Mouse (Mus musculus) G1E-ER4 (cell line): ENCODE results near the gene Macf1. TPM values are rescaled to one million over a fixed set of nuclear protein-coding genes. Genes with fewer than 3 reads are reported as not detected.

Source experiments
- GATA1 ChIP-seq: IDR thresholded peaks from one replicate; pipeline ENCODE4 v1.8.0; 2012; ENCODE audit warnings: low read length, inconsistent platforms
- polyA plus RNA-seq: library from polyadenylated mRNA; stranded (reverse); fragments of >175 nt; gene quantifications from 2 replicates; pipeline ENCODE4 v1.2.3, GENCODE M21; 2012

Macf1 gene
- polyA plus RNA-seq, 1 experiment: 55.4 TPM

DNA sequence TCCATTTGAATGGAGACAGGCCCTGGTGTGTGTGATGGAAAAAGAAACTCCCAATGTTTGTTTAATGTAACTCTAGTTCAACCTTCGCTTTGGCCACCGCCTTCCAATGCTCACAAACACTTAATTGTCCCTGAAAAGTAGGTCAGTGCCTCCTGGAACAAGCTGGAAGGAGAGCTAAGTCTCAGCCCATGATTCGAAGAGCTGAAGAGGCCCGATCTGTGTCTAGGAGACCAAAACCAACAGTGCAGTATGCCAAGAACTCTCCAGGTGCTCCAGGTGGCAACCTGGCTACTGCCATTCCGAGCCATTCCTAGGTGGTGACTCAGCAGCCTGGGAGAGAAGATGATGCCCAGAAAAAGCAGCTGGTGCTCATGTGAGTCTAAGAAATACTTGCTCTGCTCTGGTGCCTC, 60.4 kb downstream of the Macf1 start:
- no peak for TF ChIP-seq GATA1

GRCm38 (mm10) chr4:123621732-123622131, 62.4 kb downstream of the Macf1 start:
- no peak for TF ChIP-seq GATA1

GRCm38 (mm10) chr4:123617727-123618389, 66.3 kb downstream of the Macf1 start:
- TF ChIP-seq GATA1: no peak

- TF ChIP-seq GATA1: no peak
Observed at GRCm38 (mm10) chr4:123616971-123617370, 67.2 kb downstream of the Macf1 start.

DNA sequence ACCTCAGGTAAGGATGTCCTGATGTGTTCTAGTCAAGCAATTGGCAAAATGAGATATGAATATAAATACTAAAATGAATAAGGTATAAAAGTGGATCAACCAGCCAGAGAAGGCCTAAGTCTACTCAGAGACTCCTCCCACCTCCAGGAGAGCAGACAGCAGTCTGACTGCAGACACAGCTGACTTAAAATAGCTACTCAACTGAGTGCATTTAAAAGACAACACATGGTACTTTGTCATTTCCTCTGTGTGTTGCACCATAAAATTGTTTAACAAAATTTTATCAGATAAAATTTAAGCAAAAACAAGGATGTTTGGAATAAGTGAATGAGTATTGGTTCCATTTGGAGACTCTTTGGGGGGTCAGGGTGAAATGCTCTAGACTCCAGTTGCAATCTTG, 67.7 kb downstream of the Macf1 start:
- TF ChIP-seq GATA1: no peak

DNA sequence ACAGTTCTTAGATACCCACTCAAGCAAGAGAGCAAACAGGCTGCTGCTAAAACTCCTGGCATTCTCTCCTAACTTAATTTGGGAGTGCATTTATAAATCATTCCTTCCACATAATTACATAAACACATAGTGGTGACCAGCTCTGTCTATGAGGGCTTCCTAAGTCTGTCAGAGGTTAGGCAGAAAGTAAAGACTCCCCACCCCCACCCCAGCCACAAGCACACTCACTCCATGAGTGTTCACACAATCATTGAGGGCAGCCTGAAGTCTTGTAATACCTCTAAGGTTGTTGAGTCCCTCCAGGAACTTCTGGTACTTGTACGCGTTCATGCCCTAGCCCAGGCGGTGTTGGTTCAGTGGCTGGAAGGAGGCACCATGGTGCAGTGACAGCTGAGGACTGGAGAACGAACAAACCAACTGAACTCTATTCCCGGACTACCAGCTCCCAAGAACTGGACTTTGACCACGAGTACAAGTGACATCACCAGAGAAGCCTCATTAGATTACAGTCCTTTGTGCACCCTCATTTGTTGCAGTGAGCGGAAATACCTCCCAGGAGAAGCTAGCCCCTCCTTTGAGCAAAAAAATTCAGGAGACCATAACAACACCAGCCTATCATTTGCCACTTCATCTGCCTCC, 70.7 kb downstream of the Macf1 start:
- no peak for TF ChIP-seq GATA1

DNA sequence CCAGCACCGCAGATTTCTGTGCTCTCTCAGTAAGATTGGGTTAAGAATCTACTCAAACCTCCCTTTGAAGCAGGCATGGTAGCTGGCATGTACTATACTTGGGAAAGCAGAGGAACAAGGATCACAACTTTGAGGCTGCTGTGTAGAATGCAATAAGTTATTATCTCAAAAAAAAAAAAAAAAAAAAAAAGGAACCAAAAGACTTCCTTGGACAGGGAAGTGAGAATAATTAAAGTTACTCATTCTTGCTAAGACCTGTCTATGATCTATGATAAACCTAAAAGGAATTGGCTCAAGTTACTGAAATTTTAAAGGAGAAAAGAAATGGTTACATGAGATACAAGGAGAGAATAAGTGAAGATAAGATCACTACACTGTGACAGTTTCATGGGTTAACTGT, 72.2 kb downstream of the Macf1 start:
- TF ChIP-seq GATA1: no peak

GRCm38 (mm10) chr4:123611241-123611640, 72.9 kb downstream of the Macf1 start:
- TF ChIP-seq GATA1: no peak

DNA sequence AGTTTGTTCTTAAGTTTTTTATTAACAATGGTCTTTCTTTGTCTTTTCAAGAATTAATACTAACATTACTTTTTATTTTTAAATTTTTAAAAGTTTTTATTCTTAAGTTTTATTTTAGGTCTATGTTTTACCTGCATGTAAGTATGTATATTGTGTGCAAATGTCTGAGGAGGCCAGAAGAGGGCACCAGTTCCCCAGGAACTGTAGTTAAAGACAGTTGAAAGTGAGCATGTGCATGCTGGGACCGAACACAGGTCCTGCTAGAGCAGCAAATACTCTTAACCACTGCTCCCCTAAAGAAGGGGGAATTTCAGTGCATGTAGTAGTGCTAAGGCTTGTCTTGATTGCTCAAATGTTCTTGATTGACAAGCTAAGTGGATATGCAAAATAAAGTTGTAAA, 77.0 kb downstream of the Macf1 start:
- no peak for TF ChIP-seq GATA1

DNA sequence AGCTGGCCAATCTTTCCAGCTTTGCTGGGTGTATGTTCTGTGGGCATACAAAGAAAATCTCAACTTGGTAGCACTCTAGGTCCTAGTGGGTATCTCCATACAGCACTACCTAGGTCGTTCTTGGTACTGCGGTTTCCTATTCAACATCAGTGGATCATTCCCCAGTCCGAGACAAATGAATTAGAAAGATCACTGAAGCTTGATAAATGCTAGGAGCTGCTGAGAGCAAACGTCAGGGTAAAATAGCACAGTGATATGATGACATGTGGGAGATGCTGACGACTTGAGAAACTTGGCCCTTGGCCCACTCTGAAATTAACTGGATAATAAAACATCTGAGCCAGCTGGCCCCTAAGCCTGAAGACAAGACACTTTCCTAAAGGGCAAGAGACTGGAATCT, 78.2 kb downstream of the Macf1 start:
- no peak for TF ChIP-seq GATA1

DNA sequence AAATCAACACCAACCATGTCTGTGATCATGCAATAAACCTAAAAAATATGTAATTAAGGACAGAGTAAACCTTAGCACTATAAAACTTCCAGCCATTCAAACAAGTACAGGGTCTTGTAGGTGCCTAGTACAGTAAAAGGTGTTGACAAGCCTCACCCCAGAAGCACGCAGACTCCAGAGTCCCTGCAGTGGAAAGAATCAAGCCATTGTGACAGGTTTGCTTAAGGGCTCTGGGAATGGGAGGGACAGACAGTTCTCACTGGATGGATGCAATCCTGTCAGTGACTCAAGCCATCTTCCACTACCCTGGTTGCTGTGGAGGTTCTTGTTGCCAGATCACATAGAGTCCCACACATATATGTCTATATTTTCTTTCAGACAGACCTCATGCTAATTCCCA, 78.9 kb downstream of the Macf1 start:
- no peak for TF ChIP-seq GATA1

DNA sequence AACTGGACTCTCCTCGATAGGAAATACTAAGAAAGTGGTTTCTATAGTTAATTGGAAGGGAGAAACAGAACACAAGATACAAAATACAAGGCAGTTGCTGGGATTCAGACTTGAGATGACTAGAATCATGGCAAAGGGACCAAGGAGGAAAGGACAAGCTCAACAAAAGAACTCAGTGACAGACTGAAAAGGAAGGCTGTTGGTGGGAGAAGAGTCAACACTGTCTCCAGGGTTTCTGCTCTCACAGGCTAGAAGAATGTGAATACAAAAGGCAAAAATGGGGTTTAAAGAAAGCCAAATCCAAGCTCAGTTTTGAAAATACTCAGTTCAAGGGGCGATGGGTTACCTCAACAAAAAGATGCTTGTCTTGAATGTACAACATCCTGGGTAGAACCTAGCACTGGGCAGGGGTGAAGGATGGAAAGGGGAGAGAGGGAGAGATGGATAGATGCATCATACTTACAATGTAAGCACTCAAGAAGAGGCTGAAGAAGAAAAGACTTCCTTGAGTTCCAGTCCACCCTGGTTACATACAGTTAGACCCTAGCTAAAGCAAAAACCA, 81.4 kb downstream of the Macf1 start:
- TF ChIP-seq GATA1: no peak

GRCm38 (mm10) chr4:123601036-123601435, 83.1 kb downstream of the Macf1 start:
- TF ChIP-seq GATA1: no peak

DNA sequence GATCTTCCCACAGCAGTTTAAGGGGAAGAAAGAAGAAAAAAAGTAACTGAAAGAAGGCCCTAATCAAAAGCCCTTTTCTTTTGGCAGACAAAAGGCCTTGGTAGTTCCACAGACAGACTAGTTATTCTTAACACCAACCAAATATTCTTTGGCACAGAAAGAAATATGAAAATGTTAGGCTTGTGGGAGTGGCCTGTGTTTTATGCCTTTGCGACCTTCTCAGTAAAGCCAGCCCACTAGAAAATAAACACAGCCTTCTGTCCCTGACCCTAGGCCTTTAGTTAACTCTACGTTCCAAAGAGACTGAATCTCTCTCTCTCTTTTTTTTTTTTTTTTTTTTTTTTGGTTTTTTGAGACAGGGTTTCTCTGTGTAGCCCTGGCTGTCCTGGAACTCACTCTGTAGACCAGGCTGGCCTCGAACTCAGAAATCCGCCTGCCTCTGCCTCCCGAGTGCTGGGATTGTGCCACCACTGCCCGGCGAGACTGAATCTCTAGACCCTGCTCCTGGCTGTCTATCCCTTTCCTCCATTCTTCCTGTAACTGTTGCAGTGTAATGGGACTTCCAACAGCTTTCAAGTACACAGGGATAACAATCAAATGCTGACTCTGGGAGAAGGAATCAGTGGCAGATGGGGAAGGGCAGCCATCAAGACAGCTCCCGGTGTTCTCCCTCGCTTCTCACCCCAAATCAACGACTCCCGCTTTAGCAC, 85.5 kb downstream of the Macf1 start:
- no peak for TF ChIP-seq GATA1

DNA sequence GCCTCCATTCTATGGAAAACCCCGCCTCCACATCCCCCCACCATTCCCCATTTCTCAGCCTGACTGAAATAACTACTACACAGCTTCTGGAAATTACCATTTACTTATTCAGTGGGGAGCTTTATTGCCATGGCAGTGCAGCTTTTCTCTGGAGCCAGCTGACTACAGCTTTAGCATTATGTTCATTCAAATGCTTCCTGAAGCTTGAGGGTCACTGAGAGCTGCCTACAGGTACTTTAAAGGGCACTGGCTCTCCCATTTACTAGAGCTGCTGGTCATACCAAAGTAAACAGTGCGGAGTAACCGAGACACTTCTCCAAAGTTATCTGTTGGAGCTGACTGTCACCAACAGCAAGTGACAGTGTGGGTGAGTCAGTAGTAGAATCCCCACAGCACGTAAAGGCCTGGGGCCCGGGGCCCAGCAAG, 89.8 kb downstream of the Macf1 start:
- TF ChIP-seq GATA1: no peak

DNA sequence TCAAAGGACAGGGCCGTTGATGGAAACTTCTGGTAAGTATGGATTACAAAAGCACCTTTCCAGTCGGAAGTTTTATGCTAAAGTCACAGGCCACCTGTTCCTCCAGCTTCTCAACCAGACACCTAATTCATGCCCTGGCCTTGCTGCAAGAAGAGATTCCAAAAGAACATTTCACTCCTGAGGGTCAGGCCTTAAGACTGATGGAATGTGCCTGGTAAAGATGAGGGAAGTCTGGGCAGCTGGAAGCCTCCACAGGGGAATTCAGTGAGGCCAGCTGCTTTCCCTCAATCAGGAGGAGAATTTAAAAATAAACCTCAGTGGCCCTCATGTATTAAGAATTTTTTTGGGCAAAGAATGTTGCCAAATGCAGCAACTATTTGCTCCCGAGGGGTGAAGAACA, 90.5 kb downstream of the Macf1 start:
- no peak for TF ChIP-seq GATA1
